Mouse (Mus musculus) embryonic facial prominence, embryonic 12.5 days (tissue): Measurements from ENCODE around the gene Bco2. TPM values are rescaled to one million over a fixed set of nuclear protein-coding genes. Genes with fewer than 3 reads are reported as not detected.

Experiments used
- ATAC-seq: fragments of 200-750 bp; cut with Nextera tagmentation; 2 replicates; pipeline ENCODE4 v1.8.0; 2017; ENCODE audit not compliant: insufficient number of reproducible peaks, insufficient read depth, low FRiP score, low TSS enrichment
- H3K27ac ChIP-seq: fragments of 300-500 bp; sonication (generic); 2 replicates; pipeline ENCODE4 v1.5.1; 2016; ENCODE audit warnings: mild to moderate bottlenecking
- H3K27me3 ChIP-seq: fragments of 300-500 bp; sonication (generic); 2 replicates; pipeline ENCODE4 v1.6.1; 2016; ENCODE audit warnings: mild to moderate bottlenecking, moderate library complexity
- H3K36me3 ChIP-seq: fragments of 300-500 bp; sonication (generic); 2 replicates; pipeline ENCODE4 v1.6.1; 2016; ENCODE audit warnings: mild to moderate bottlenecking
- H3K4me1 ChIP-seq: fragments of 300-500 bp; sonication (generic); 2 replicates; pipeline ENCODE4 v1.6.1; 2016
- H3K4me2 ChIP-seq: fragments of 300-500 bp; sonication (generic); replicated peaks from 2 replicates; pipeline ENCODE4 v1.6.1; 2016; ENCODE audit warnings: mild to moderate bottlenecking, moderate library complexity
- H3K4me3 ChIP-seq: fragments of 300-500 bp; sonication (generic); 2 replicates; pipeline ENCODE4 v1.5.1; 2016; ENCODE audit warnings: mild to moderate bottlenecking
- H3K9ac ChIP-seq: fragments of 300-500 bp; sonication (generic); 2 replicates; pipeline ENCODE4 v1.6.1; 2016; ENCODE audit warnings: mild to moderate bottlenecking, moderate library complexity
- H3K9me3 ChIP-seq: fragments of 300-500 bp; sonication (generic); 2 replicates; pipeline ENCODE4 v1.6.1; 2016; ENCODE audit warnings: mild to moderate bottlenecking, moderate library complexity
- WGBS: fragments of 180-500 bp; shearing (Covaris S2); methylation state at CpG from one replicate; pipeline ENCODE4 v1.1.7; 2016; 5-methylcytosine and 5-hydroxymethylcytosine counted together
- polyA plus RNA-seq: library from polyadenylated mRNA; unstranded; fragments of >200 nt; fragmentation: Nextera tagmentation; extraction: Ambion mirVana; gene quantifications from 2 replicates; pipeline ENCODE4 v1.2.1, GENCODE M21; 2016

Gene Bco2
- polyA plus RNA-seq, 1 experiment from 2014 or later: 0.12 TPM

DNA sequence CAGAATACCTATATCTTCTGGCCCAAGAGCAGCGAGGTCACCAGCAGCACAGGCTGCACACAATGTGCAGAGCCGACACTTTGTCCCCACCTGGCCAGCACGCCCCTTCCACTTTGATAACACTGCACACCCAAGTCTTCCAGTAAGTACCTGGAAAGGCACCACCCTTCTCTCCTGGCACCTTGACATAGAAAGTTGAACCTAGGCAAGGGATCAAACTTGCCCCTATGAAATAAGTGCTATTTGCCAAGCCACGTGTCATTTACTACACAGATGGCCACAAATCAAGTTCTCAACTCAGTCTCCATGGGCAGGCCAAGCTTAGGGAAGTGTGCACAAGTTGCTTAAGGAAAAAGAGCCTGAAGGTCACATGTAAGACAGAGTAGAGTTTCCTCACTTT lies 32.0 kb upstream of the Bco2 start:
- H3K9me3 ChIP-seq: no peaks in the 10 kb centered on the region
- H3K4me3 ChIP-seq: no peak overlapping the region
- H3K4me1 ChIP-seq: no peaks in the 10 kb centered on the region
- no peaks in the 10 kb centered on the region for H3K27me3 ChIP-seq
- no peaks in the 10 kb centered on the region for H3K36me3 ChIP-seq
- no peak overlapping the region for H3K9ac ChIP-seq
- no peak overlapping the region for H3K27ac ChIP-seq
- no peak overlapping the region for H3K4me2 ChIP-seq
- WGBS: 72% methylated on average over 4 of the region's 4 CpGs
- ATAC-seq: no peak

DNA sequence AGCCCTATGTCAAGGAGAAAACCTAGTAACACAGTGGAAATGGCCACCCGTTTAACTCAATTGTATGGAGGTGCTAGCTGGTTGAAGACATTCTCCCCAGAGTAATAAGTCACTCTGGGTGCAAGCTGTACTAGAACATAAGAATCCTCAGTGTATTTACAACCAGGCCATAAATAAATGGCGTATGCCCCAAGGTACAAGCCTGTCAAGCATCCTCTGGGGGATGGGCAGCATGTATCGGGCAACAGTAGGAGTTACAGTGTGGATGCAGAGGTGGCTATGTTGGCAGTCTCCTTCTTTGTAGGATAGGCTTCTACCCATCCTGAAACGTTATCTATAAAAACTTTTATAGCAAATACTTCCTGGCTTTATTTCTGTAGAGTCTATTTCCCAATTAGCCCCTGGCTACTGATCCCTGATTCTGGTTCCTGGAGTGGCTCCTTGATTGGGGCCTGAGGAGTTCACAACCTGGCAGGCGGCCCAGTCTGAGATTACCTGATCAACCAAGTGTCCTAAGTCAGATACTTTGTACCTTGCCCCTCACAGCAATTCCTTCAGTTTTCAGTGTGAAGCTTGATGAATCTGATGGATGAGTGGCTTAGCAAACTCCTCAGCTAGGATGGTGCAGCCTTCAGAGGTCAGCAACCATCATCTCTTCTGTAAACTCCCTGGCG lies 30.3 kb upstream of the Bco2 start:
- Histone ChIP-seq H3K27ac (no peak overlapping the region), H3K9ac (no peak overlapping the region), H3K27me3 (no peaks in the 10 kb centered on the region), H3K4me2 (no peak overlapping the region), H3K9me3 (no peaks in the 10 kb centered on the region), H3K4me3 (no peak overlapping the region), H3K4me1 (no peaks in the 10 kb centered on the region), H3K36me3 (no peaks in the 10 kb centered on the region)
- no peak for ATAC-seq
- 78% methylated on average over 6 of the region's 6 CpGs for WGBS

DNA sequence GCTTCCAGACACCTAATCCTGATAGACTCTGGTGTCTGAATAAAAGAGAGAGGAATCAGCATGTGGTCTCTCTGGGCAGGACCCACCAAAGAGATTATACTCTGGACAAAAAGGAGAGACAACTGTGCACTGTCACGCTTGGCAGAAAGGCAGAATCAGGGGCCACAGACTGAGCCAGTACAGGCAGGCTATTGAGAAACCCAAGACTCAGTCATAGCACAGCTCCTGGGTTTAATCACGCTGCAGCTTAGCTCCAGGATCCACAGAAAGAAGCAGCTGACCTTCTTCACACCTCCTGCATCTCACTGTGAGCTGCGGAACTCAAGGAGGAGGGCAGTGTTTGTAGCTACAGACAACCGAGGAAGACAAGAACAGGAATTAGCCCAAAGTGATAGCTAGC lies 25.4 kb upstream of the Bco2 start:
- Histone ChIP-seq H3K36me3 (no peaks in the 10 kb centered on the region), H3K4me1 (no peaks in the 10 kb centered on the region; the same call in 1 of the 2 replicates), H3K9me3 (no peaks in the 10 kb centered on the region), H3K27me3 (no peaks in the 10 kb centered on the region), H3K9ac (no peak overlapping the region), H3K27ac (no peak overlapping the region), H3K4me3 (no peak overlapping the region), H3K4me2 (no peak overlapping the region)
- ATAC-seq: no peak
- WGBS: 43% methylated on average over 4 of the region's 4 CpGs

DNA sequence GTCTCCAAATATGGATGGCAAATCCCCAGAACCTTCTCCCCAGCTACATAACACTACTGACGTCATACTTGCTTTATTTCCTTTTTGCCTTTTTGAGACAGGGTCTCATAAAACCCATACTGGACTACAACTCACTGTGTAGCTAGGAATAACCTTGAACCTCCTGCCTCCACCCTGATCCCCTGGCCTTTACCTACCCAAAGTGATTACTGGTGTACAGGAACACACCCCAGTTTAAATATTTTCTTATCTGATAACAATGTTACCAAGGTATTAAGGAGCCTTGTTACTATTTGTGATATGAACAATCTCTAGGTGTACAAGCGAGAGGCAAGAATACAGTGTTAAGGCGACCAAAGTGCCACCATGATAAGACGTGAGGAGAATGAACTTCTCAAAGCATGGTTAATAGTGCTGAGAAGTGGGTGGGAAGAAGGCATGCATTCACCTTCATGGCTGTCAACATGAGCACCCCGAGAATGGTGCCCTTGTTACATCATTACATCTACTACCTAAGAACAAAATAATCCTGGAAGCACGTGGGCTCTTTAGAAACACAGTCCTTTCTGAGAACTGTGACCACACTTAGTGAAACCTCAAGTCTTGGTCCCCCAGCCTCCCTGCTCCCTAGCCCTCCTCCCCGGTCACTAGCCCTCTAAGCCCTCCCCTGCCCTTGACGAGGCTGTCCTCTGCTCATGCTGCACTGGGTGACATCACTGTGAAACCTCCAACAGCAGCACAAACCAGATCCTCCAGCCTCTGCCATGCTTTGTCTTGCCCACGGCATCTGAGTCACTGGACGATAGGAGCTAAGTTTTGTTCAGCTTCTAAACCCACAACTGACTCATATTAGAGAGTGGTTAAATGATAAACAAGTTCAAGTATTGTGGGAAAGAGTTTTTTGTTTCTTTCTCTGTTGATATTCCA lies 14.9 kb upstream of the Bco2 start:
- Histone ChIP-seq H3K9ac (no peak overlapping the region), H3K36me3 (no peaks in the 10 kb centered on the region), H3K9me3 (no peaks in the 10 kb centered on the region), H3K4me1 (no peaks in the 10 kb centered on the region), H3K4me2 (no peak overlapping the region), H3K27ac (no peak overlapping the region), H3K4me3 (no peak overlapping the region), H3K27me3 (no peaks in the 10 kb centered on the region)
- no peak for ATAC-seq
- WGBS: 75% methylated on average over 10 of the region's 10 CpGs

DNA sequence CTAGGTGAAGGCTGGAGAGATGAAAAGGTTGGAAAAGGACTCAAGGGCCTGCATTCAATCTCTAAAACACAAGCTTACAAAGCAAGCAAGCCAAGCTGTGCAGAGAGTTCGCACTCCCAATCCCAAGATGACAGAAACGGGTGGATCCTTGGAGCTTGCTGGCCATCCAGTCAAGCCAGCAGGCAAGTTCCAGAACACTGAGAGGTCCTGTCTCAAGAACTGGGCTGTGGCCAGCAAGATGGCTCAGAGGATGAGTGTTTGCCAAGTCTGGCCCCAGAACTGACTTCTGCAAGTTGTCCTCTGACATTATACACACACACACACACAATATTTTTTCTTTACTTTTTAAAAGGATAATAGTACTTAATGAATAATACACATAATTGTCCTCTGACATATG lies 12.9 kb upstream of the Bco2 start:
- ATAC-seq: no peak
- no peaks in the 10 kb centered on the region for H3K36me3 ChIP-seq
- no peak overlapping the region for H3K9ac ChIP-seq
- H3K27me3 ChIP-seq: no peaks in the 10 kb centered on the region
- WGBS: 76% methylated on average over 2 of the region's 2 CpGs
- H3K9me3 ChIP-seq: no peaks in the 10 kb centered on the region
- H3K27ac ChIP-seq: no peak overlapping the region
- no peaks in the 10 kb centered on the region for H3K4me1 ChIP-seq
- no peak overlapping the region for H3K4me2 ChIP-seq
- no peak overlapping the region for H3K4me3 ChIP-seq

DNA sequence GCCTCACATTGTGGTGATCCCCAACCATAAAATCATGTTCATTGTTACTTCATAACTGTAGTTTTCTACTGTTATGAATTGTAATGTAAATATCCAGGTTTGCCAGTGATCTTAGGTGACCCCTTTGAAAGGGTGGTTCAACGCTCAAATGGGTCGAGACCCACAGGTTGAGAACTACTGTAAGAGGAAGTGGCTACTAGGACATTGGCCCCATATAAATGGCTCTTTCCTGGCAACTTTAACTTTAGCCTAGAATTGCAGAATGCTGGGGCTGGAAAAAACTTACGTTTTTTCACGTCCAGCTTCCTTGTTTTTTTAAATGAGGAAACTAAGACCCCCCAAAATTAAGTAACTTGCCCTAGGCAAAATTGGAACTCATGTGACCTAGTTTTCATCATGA lies 12.4 kb upstream of the Bco2 start:
- no peak overlapping the region for H3K4me3 ChIP-seq
- H3K9me3 ChIP-seq: no peaks in the 10 kb centered on the region
- no peaks in the 10 kb centered on the region for H3K27me3 ChIP-seq
- WGBS: 85% methylated on average over 4 of the region's 4 CpGs
- no peak overlapping the region for H3K9ac ChIP-seq
- H3K4me2 ChIP-seq: no peak overlapping the region
- no peaks in the 10 kb centered on the region for H3K36me3 ChIP-seq
- H3K27ac ChIP-seq: no peak overlapping the region
- ATAC-seq: no peak
- no peaks in the 10 kb centered on the region for H3K4me1 ChIP-seq

DNA sequence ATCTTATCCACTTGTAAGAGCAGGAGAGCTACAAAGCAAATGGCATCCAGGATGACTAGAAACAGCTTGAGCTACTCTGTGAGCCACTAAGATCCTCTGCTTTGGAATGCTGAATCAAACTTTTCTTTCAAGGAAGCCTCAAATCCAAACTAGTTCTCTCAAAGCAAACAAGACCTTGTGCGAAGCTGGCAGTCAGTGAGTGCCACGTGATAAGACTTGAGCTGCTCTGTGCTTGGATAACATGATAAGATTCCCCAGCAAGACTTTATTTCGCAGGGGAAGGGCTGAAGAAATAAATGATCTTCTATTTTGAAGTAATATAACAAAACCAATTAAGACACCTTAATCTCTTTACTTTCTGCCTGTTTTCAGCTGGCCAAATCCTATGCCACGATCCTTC lies 11.0 kb upstream of the Bco2 start:
- H3K27me3 ChIP-seq: no peaks in the 10 kb centered on the region
- no peaks in the 10 kb centered on the region for H3K4me1 ChIP-seq
- no peak for ATAC-seq
- H3K4me3 ChIP-seq: no peak overlapping the region
- H3K9me3 ChIP-seq: 0 out of 2 replicates have a peak, but pooled peaks cover 3% of the 10 kb centered on the region
- no peak overlapping the region for H3K9ac ChIP-seq
- WGBS: 80% methylated on average over 4 of the region's 4 CpGs
- no peak overlapping the region for H3K27ac ChIP-seq
- no peak overlapping the region for H3K4me2 ChIP-seq
- no peaks in the 10 kb centered on the region for H3K36me3 ChIP-seq

DNA sequence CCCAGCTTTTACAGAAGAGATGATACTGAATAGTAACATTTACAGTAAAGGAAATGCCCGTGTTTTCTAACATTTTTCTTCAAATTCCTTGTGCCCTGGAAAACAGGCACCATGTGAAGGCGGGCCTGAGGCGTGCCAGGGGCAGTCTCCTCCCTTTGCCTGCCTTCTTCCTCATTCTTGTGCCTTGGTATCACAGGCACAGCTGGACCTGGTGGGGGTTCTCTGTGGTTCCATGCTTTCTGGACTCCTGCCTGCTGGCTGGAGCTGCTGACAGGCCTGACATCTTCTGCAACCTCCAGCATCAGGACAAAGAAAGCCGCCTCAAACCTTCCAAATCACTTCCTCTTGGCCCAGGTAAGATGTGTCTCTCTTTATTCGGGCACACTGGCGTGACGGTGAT lies 10.2 kb upstream of the Bco2 start:
- Histone ChIP-seq H3K4me1 (no peaks in the 10 kb centered on the region), H3K4me3 (no peak overlapping the region), H3K27me3 (no peaks in the 10 kb centered on the region), H3K9me3 (0 out of 2 replicates have a peak, but pooled peaks cover 5% of the 10 kb centered on the region), H3K27ac (no peak overlapping the region), H3K9ac (no peak overlapping the region), H3K36me3 (no peaks in the 10 kb centered on the region), H3K4me2 (no peak overlapping the region)
- 79% methylated on average over 7 of the region's 7 CpGs for WGBS
- no peak for ATAC-seq

DNA sequence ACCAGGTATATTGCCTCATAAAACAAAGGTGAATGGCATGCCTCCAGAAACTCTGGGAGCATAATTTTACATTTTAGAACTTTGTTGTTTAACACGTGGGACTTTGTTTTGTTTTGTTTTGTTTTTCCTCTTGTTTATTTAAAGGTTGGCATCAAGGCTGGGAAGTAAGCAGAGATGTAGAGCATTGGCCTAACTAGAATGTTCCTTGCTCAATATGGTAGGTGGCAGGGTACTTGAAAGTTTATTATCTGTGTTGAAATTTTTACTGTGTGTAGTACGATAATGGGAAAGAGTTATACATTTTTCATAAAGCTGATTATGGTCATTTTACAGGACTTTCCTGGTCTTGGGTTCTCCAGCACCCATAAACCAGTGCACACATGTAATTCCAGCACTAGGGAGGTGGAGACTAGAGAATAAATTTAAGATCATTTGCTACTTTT lies 7.0 kb upstream of the Bco2 start:
- no peak for ATAC-seq

DNA sequence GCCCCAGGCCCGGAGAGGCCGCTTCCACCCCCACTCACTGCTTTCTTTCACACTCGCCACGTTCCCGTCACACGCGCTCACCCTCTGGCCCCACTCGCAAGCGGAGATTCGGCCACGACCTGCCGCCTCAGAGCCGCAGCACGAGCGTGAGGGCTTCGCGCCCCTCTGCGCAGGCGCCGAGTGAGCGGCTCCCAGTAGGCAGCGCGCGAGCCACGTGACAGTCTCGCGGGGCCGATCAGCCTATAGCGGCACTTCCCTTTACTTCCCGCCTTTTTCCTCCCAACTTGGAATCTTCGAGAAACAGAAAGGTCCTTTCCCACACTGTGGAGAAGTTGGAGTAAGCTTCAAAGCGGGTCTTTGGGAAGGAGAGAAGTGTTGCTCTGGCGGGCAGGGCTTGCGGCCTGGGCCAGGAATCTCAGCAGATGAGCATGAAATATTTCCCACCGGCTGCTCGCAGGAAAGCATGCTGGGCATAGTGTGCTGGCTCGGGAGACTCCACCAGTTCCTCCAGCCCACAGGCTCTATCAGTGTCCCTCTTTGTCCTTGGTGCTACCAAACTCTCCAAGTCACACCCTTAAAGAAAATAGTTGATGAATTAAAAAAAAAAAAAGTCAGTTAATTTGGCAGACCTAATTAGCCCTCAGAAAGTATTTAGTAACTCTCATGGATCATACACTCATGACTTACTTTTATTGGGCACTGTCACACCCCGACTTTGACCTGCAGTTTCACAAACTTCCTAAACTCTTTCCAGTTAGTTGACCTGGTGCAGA lies 6.3 kb upstream of the Bco2 start, which contains the start of gene Tex12:
Gene Tex12 (minus strand): TSS at position 181 of the 773 bp plus-strand sequence.
- no peaks in the 10 kb centered on the region for H3K4me1 ChIP-seq
- H3K27ac ChIP-seq: no peak within 1 kb of the TSS
- 0 out of 2 replicates have a peak, but pooled peaks cover 5% of the 10 kb centered on the region for H3K9me3 ChIP-seq
- ATAC-seq: no peak
- 91% methylated on average over 38 of the region's 38 CpGs for WGBS
- H3K4me3 ChIP-seq: no peak within 1 kb of the TSS
- no peaks in the 10 kb centered on the region for H3K27me3 ChIP-seq
- no peak within 1 kb of the TSS for H3K9ac ChIP-seq
- H3K4me2 ChIP-seq: no peak within 1 kb of the TSS
- H3K36me3 ChIP-seq: no peaks in the 10 kb centered on the region

More for the DNA sequence above, 7.0 kb upstream of the Bco2 start:
- no peaks in the 10 kb centered on the region for H3K36me3 ChIP-seq
- no peak overlapping the region for H3K9ac ChIP-seq
- WGBS: 90% methylated on average over 2 of the region's 2 CpGs
- H3K9me3 ChIP-seq: 0 out of 2 replicates have a peak, but pooled peaks cover 5% of the 10 kb centered on the region
- no peak overlapping the region for H3K4me2 ChIP-seq
- H3K27me3 ChIP-seq: no peaks in the 10 kb centered on the region
- H3K27ac ChIP-seq: no peak overlapping the region
- no peak overlapping the region for H3K4me3 ChIP-seq
- H3K4me1 ChIP-seq: no peaks in the 10 kb centered on the region
